Mouse (Mus musculus): ENCODE measurements around the gene Rasl12. TPM values are rescaled to one million over a fixed set of nuclear protein-coding genes. Genes with fewer than 3 reads are reported as not detected.

The Rasl12 gene
- polyA plus RNA-seq, 1 experiment from 2014 or later, result 8.9 TPM

DNA sequence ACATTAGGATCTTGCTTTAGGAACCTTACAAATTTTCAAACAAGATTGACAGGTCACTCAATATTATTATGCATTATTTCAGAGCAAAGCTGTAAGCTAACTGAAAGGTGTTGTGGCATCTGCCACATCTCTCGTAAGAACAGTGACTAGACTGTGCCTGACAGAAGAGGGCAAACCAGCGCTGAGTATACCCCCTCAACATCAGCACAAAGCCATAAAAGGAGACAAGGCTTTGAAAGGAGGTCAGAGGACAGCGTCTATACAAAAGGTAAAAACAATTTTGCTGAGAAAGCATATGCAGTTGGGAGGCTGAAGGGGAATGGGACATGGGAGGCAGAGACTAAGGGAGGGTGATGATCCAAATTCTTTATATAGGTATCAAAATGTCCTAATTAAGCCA is 61.9 kb downstream of the Rasl12 start:
- WGBS, result 66% methylated on average over 3 of the region's 3 CpGs
- peaks cover 13% of the 10 kb centered on the region for H3K4me1 ChIP-seq
- ATAC-seq (ENCODE audit: insufficient number of reproducible peaks, low FRiP score, low TSS enrichment, low read depth), result no peak
- H3K4me2 ChIP-seq, result peak overlapping the region; percentile 60
- H3K4me3 ChIP-seq, result peak overlapping the region; percentile 69
- peak overlapping the region; percentile 35; the same call in 1 of the 2 replicates for H3K27ac ChIP-seq
- no peaks in the 10 kb centered on the region for H3K27me3 ChIP-seq
- H3K9me3 ChIP-seq, result no peaks in the 10 kb centered on the region
- H3K9ac ChIP-seq, result no peak overlapping the region
- H3K36me3 ChIP-seq, result peaks cover 5% of the 10 kb centered on the region; the same call in 1 of the 2 replicates

DNA sequence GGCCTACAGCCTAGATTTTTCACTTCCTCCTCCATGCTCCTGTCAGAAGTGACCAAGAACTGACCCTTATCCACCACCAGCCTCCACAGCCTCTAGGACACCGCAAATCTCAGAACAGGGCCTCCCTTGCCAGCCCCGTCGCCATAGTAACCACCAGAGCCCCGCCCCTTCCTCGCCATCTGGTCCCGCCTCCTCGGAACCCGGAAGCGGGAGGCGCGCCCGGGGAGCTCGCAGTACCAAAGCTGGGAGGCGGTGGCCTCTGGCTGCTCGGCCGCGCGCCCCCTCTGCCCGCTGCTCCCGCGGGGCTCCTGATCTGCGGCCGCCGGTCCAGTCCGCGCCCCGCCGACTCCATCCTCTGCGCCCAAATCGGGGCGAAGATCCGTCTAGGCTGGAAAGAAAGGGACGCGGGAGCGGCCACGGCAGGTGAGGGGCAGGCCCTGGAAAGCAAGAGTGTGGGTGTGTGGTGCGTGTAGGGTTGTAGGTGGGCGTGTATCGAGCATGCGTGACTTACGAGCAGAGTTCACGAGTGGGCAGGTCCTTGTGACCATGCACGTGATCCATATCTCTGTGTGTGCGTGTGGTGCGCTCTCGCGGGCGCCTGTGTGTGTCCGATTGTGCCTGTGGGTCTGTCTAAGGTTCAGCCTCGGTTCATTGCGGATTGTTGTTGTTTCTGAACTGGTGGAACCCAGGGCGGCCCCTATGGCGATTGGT is 62.6 kb downstream of the Rasl12 start, which contains the start of gene Spg21:
Gene Spg21, plus strand, starts transcription at position 216 of the 711 bp plus-strand sequence.
- Histone ChIP-seq H3K4me1 (peaks cover 13% of the 10 kb centered on the region), H3K27me3 (no peaks in the 10 kb centered on the region), H3K9me3 (no peaks in the 10 kb centered on the region), H3K27ac (peak within 1 kb of the TSS; percentile 86), H3K36me3 (peaks cover 12% of the 10 kb centered on the region), H3K9ac (peak within 1 kb of the TSS; percentile 67), H3K4me3 (peak within 1 kb of the TSS; percentile 69), H3K4me2 (peak within 1 kb of the TSS; percentile 60)
- peak; percentile 89 for ATAC-seq (ENCODE audit: insufficient number of reproducible peaks, low FRiP score, low TSS enrichment, low read depth)
- WGBS, result under 1% methylated on average over 53 of the region's 53 CpGs

DNA sequence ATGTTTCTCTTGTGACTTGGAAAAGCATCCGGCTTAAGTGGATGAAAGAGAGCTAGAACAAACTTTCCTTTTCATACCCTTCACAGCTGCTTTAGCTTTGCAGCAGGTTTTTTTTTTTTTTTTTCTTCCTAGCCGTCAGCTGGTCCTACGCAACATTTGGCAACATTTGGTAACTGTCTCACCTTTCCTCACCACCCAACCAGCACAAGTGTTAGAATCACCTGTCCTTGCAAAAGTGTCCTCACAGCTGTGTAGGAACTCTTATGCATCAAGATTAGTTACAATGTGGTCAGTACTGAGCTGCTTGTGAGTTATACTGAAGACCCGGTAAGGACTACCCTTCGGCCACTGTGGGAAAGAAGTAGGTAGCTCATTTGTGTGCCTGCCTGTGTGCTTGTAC is 64.2 kb downstream of the Rasl12 start:
- 66% methylated on average over 5 of the region's 5 CpGs for WGBS
- H3K4me2 ChIP-seq, result no peak overlapping the region
- H3K27ac ChIP-seq, result no peak overlapping the region
- H3K9me3 ChIP-seq, result no peaks in the 10 kb centered on the region
- peaks cover 18% of the 10 kb centered on the region for H3K36me3 ChIP-seq
- H3K4me3 ChIP-seq, result no peak overlapping the region
- ATAC-seq (ENCODE audit: insufficient number of reproducible peaks, low FRiP score, low TSS enrichment, low read depth), result no peak
- no peak overlapping the region for H3K9ac ChIP-seq
- H3K27me3 ChIP-seq, result no peaks in the 10 kb centered on the region
- peaks cover 13% of the 10 kb centered on the region for H3K4me1 ChIP-seq

DNA sequence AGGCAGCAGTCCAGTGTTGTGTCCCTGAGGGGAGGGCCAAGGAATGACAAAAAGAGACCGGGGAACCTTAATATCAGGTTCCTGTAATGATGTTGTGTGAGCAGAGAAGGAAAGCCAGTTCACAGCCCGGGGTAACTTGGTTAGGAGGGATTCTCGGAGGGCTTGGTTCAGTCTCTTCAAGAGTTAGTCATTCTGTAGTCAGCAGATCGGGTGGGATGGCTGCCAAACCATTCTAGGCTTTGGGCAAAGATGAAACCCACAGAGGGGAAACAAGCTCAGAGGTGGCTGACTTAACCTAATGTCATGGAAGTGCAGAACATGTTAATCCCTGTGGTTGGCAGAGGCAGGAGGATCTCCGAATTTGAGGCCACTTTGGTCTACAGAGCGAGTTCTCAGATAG is 65.9 kb downstream of the Rasl12 start:
- H3K4me2 ChIP-seq, result no peak overlapping the region
- no peak overlapping the region for H3K27ac ChIP-seq
- H3K4me1 ChIP-seq, result peaks cover 13% of the 10 kb centered on the region
- WGBS, result 83% methylated on average over 6 of the region's 6 CpGs
- H3K4me3 ChIP-seq, result no peak overlapping the region
- H3K9me3 ChIP-seq, result no peaks in the 10 kb centered on the region
- ATAC-seq (ENCODE audit: insufficient number of reproducible peaks, low FRiP score, low TSS enrichment, low read depth), result no peak
- H3K36me3 ChIP-seq, result peaks cover 24% of the 10 kb centered on the region
- no peaks in the 10 kb centered on the region for H3K27me3 ChIP-seq
- no peak overlapping the region for H3K9ac ChIP-seq

Other genes starting within 250 kb of the Rasl12 start
- gene Parp16, start 203.2 kb upstream of the Rasl12 start, polyA plus RNA-seq (2015; fragmentation: Nextera tagmentation; extraction: Ambion mirVana), result 6.8 and 7.4 TPM in 2 replicates
- gene Cilp, start 133.3 kb upstream of the Rasl12 start, polyA plus RNA-seq (2015; fragmentation: Nextera tagmentation; extraction: Ambion mirVana), result 11.0 and 13.8 TPM in 2 replicates
- 54.2 and 55.3 TPM in 2 replicates for gene Clpx, start 104.2 kb upstream of the Rasl12 start, polyA plus RNA-seq (2015; fragmentation: Nextera tagmentation; extraction: Ambion mirVana)
- gene Pdcd7, start 52.4 kb upstream of the Rasl12 start, polyA plus RNA-seq (2015; fragmentation: Nextera tagmentation; extraction: Ambion mirVana), result 7.7 and 10.1 TPM in 2 replicates
- gene Ubap1l, start 37.5 kb upstream of the Rasl12 start, polyA plus RNA-seq (2015; fragmentation: Nextera tagmentation; extraction: Ambion mirVana), result 0.14 and 0.16 TPM in 2 replicates
- 1.9 TPM in 2 replicates for gene Kbtbd13, start 6.9 kb upstream of the Rasl12 start, polyA plus RNA-seq (2015; fragmentation: Nextera tagmentation; extraction: Ambion mirVana)
- gene Slc51b, start 24.4 kb downstream of the Rasl12 start, polyA plus RNA-seq (2015; fragmentation: Nextera tagmentation; extraction: Ambion mirVana), result not detected in 2 replicates
- 19.8 and 21.0 TPM in 2 replicates for gene Mtfmt, start 37.3 kb downstream of the Rasl12 start, polyA plus RNA-seq (2015; fragmentation: Nextera tagmentation; extraction: Ambion mirVana)
- 123 and 165 TPM in 2 replicates for gene Spg21, start 62.4 kb downstream of the Rasl12 start, polyA plus RNA-seq (2015; fragmentation: Nextera tagmentation; extraction: Ambion mirVana)
- gene Ankdd1a, start 121.7 kb downstream of the Rasl12 start, polyA plus RNA-seq (2015; fragmentation: Nextera tagmentation; extraction: Ambion mirVana), result 0.35 and 0.76 TPM in 2 replicates
- gene Plekho2, start 181.5 kb downstream of the Rasl12 start, polyA plus RNA-seq (2015; fragmentation: Nextera tagmentation; extraction: Ambion mirVana), result 18.6 and 19.7 TPM in 2 replicates
- gene Pif1, start 188.7 kb downstream of the Rasl12 start, polyA plus RNA-seq (2015; fragmentation: Nextera tagmentation; extraction: Ambion mirVana), result 8.9 and 9.6 TPM in 2 replicates
- 7.9 and 9.5 TPM in 2 replicates for gene Rbpms2, start 231.1 kb downstream of the Rasl12 start, polyA plus RNA-seq (2015; fragmentation: Nextera tagmentation; extraction: Ambion mirVana)